Mouse (Mus musculus): ENCODE data around the gene Myo5c. TPM values are rescaled to one million over a fixed set of nuclear protein-coding genes. Genes with fewer than 3 reads are reported as not detected.
"Not testable (repeated sequence)": the region's sequence is repeated elsewhere in the genome, so short reads cannot be mapped to it uniquely, and the experiment has no call there.

The Myo5c gene
- total and polyA plus RNA-seq, 3 experiments, result 0.38 to 3.7 (median 2.5) TPM

GRCm38 (mm10) chr9:75243730-75244406, 12.0 kb downstream of the Myo5c start:
- no peak for DNase-seq

GRCm38 (mm10) chr9:75244527-75244926, 12.7 kb downstream of the Myo5c start:
- no peak for DNase-seq

- no peak for DNase-seq
These were observed 14.5 kb downstream of the Myo5c start for GRCm38 (mm10) chr9:75246080-75246930.

- DNase-seq, result no peak
These were observed 16.1 kb downstream of the Myo5c start for GRCm38 (mm10) chr9:75247870-75248269.

GRCm38 (mm10) chr9:75248359-75248758, 16.5 kb downstream of the Myo5c start:
- no peak for DNase-seq

GRCm38 (mm10) chr9:75248874-75249273, 17.1 kb downstream of the Myo5c start:
- no peak for DNase-seq

- not testable (repeated sequence) for DNase-seq
These were observed 21.3 kb downstream of the Myo5c start for GRCm38 (mm10) chr9:75253158-75253557.

- no peak for DNase-seq
These were observed 21.9 kb downstream of the Myo5c start for GRCm38 (mm10) chr9:75253766-75254165.

- DNase-seq, result no peak
These were observed 22.6 kb downstream of the Myo5c start for GRCm38 (mm10) chr9:75254196-75254955.

GRCm38 (mm10) chr9:75255820-75256545, 24.2 kb downstream of the Myo5c start:
- DNase-seq, result no peak

GRCm38 (mm10) chr9:75258792-75259191, 27.0 kb downstream of the Myo5c start:
- no peak for DNase-seq

- DNase-seq, result no peak
These were observed 27.8 kb downstream of the Myo5c start for GRCm38 (mm10) chr9:75259656-75260055.

GRCm38 (mm10) chr9:75261332-75261872, 29.6 kb downstream of the Myo5c start:
- no peak for DNase-seq

GRCm38 (mm10) chr9:75262235-75262826, 30.5 kb downstream of the Myo5c start:
- DNase-seq, result no peak

GRCm38 (mm10) chr9:75264008-75264718, 32.3 kb downstream of the Myo5c start:
- DNase-seq, result no peak

- no peak for DNase-seq
These were observed 35.3 kb downstream of the Myo5c start for GRCm38 (mm10) chr9:75267147-75267546.

GRCm38 (mm10) chr9:75270382-75270781, 38.6 kb downstream of the Myo5c start:
- no peak for DNase-seq

GRCm38 (mm10) chr9:75271539-75271938, 39.7 kb downstream of the Myo5c start:
- DNase-seq, result no peak

GRCm38 (mm10) chr9:75273646-75274045, 41.8 kb downstream of the Myo5c start:
- peak; percentile 73 for DNase-seq

- DNase-seq, result no peak
These were observed 42.7 kb downstream of the Myo5c start for GRCm38 (mm10) chr9:75274486-75274885.

All from adrenal gland, adult 2 months (tissue).